Mouse (Mus musculus) neural tube, embryonic 14.5 days (tissue): ENCODE data around the gene Tfpt. TPM values are rescaled to one million over a fixed set of nuclear protein-coding genes. Genes with fewer than 3 reads are reported as not detected.

Experiments
- ATAC-seq: fragments of 200-750 bp; cut with Nextera tagmentation; 2 replicates; pipeline ENCODE4 v1.8.0; 2017; ENCODE audit warnings: low read depth, mild to moderate bottlenecking, moderate TSS enrichment, moderate library complexity
- H3K27ac ChIP-seq: fragments of 300-500 bp; sonication (generic); 2 replicates; pipeline ENCODE4 v1.5.1; 2014; ENCODE audit warnings: low read depth, mild to moderate bottlenecking, control low read depth, low read length, moderate library complexity, mixed read lengths
- H3K27me3 ChIP-seq: fragments of 300-500 bp; sonication (generic); 2 replicates; pipeline ENCODE4 v1.6.1; 2014; ENCODE audit warnings: low read length; ENCODE audit not compliant: control insufficient read depth, insufficient read depth
- H3K36me3 ChIP-seq: fragments of 300-500 bp; sonication (generic); 2 replicates; pipeline ENCODE4 v1.6.1; 2014; ENCODE audit warnings: low read length, mixed read lengths; ENCODE audit not compliant: control insufficient read depth, insufficient read depth
- H3K4me1 ChIP-seq: fragments of 300-500 bp; sonication (generic); 2 replicates; pipeline ENCODE4 v1.6.1; 2014; ENCODE audit warnings: low read length; ENCODE audit not compliant: control insufficient read depth, insufficient read depth
- H3K4me2 ChIP-seq: fragments of 300-500 bp; sonication (generic); 2 replicates; pipeline ENCODE4 v1.6.1; 2014; ENCODE audit warnings: mild to moderate bottlenecking, low read depth, low read length, control low read depth
- H3K4me3 ChIP-seq: fragments of 300-500 bp; sonication (generic); 2 replicates; pipeline ENCODE4 v1.5.1; 2014; ENCODE audit warnings: low read depth, low read length, control low read depth, mixed read lengths
- H3K9ac ChIP-seq: fragments of 300-500 bp; sonication (generic); replicated peaks from 2 replicates; pipeline ENCODE4 v1.6.1; 2014; ENCODE audit warnings: low read depth, mild to moderate bottlenecking, control low read depth, low read length, mixed read lengths
- H3K9me3 ChIP-seq: fragments of 300-500 bp; sonication (generic); 2 replicates; pipeline ENCODE4 v1.6.1; 2016; ENCODE audit warnings: low read length; ENCODE audit not compliant: control insufficient read depth
- WGBS: fragments of 180-500 bp; shearing (Covaris S2); extraction: QIAGEN DNeasy Blood & Tissue Kit; methylation state at CpG from one replicate; pipeline ENCODE4 v1.1.7; 2014; 5-methylcytosine and 5-hydroxymethylcytosine counted together
- polyA plus RNA-seq: library from polyadenylated mRNA; unstranded; fragments of >200 nt; fragmentation: Nextera tagmentation; extraction: Ambion mirVana; gene quantifications from 2 replicates; pipeline ENCODE4 v1.2.1, GENCODE M21; 2014

Tfpt gene
- polyA plus RNA-seq, 1 experiment from 2014 or later = 37.7 TPM

GRCm38 (mm10) chr7:3664524-3665214, 34.9 kb upstream of the Tfpt start:
- Histone ChIP-seq H3K4me1 (peaks cover 12% of the 10 kb centered on the region), H3K36me3 (peaks cover 23% of the 10 kb centered on the region), H3K4me3 (peak overlapping the region; percentile 65), H3K27me3 (no peaks in the 10 kb centered on the region), H3K4me2 (peak overlapping the region; percentile 89), H3K27ac (peak overlapping the region; percentile 63; the same call in 1 of the 2 replicates), H3K9ac (peak overlapping the region; percentile 69), H3K9me3 (no peaks in the 10 kb centered on the region)
- ATAC-seq = peak; percentile 25
- 32% methylated on average over 15 of the region's 15 CpGs for WGBS

GRCm38 (mm10) chr7:3658578-3658977, 28.8 kb upstream of the Tfpt start:
- Histone ChIP-seq H3K27ac (no peak overlapping the region), H3K36me3 (peaks cover 82% of the 10 kb centered on the region), H3K4me1 (0 out of 2 replicates have a peak, but pooled peaks cover under 1% of the 10 kb centered on the region), H3K9ac (no peak overlapping the region), H3K4me3 (no peak overlapping the region), H3K9me3 (no peaks in the 10 kb centered on the region), H3K4me2 (no peak overlapping the region), H3K27me3 (no peaks in the 10 kb centered on the region)
- 95% methylated on average over 14 of the region's 14 CpGs for WGBS
- ATAC-seq = no peak

GRCm38 (mm10) chr7:3656966-3657365, 27.2 kb upstream of the Tfpt start:
- no peak for ATAC-seq
- Histone ChIP-seq H3K4me3 (no peak overlapping the region), H3K4me2 (no peak overlapping the region), H3K9ac (no peak overlapping the region), H3K36me3 (peaks cover 90% of the 10 kb centered on the region), H3K27me3 (no peaks in the 10 kb centered on the region), H3K9me3 (no peaks in the 10 kb centered on the region), H3K4me1 (no peaks in the 10 kb centered on the region), H3K27ac (no peak overlapping the region)
- WGBS = 92% methylated on average over 4 of the region's 4 CpGs

DNA sequence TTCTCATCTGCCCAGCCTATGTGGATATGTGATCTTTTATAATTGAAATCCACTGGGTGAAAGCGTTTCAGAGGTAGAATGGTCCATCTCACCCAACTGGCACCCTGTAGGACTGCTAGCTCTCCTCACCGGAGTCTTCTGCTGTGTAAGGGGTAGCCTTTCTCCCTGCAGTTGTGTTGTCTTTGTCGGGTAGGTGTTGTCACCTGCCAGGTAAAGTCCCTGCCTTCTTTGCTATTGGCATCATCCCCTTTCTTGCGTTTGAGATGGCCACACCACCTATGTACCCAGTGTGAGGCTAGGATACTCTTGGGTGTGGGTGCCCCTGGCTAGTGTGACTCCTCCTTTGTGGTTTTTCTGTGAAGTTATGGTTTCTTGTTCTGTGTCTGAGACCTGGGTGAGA, 16.9 kb upstream of the Tfpt start:
- Histone ChIP-seq H3K4me1 (peaks cover 27% of the 10 kb centered on the region), H3K9me3 (no peaks in the 10 kb centered on the region), H3K4me2 (peak overlapping the region; percentile 83), H3K9ac (peak overlapping the region; percentile 95; the same call in 1 of the 2 replicates), H3K4me3 (peak overlapping the region; percentile 85), H3K36me3 (peaks cover 15% of the 10 kb centered on the region), H3K27me3 (no peaks in the 10 kb centered on the region), H3K27ac (no peak overlapping the region)
- 71% methylated on average over 4 of the region's 4 CpGs for WGBS
- no peak for ATAC-seq

- Histone ChIP-seq H3K27me3 (no peaks in the 10 kb centered on the region), H3K36me3 (peaks cover 11% of the 10 kb centered on the region), H3K27ac (peak overlapping the region; percentile 95; the same call in 1 of the 2 replicates), H3K9ac (peak overlapping the region; percentile 95), H3K4me1 (peaks cover 27% of the 10 kb centered on the region), H3K4me2 (peak overlapping the region; percentile 83), H3K4me3 (peak overlapping the region; percentile 85), H3K9me3 (no peaks in the 10 kb centered on the region)
- no peak for ATAC-seq
- 27% methylated on average over 9 of the region's 9 CpGs for WGBS
These were observed 16.5 kb upstream of the Tfpt start for GRCm38 (mm10) chr7:3646188-3646587.

DNA sequence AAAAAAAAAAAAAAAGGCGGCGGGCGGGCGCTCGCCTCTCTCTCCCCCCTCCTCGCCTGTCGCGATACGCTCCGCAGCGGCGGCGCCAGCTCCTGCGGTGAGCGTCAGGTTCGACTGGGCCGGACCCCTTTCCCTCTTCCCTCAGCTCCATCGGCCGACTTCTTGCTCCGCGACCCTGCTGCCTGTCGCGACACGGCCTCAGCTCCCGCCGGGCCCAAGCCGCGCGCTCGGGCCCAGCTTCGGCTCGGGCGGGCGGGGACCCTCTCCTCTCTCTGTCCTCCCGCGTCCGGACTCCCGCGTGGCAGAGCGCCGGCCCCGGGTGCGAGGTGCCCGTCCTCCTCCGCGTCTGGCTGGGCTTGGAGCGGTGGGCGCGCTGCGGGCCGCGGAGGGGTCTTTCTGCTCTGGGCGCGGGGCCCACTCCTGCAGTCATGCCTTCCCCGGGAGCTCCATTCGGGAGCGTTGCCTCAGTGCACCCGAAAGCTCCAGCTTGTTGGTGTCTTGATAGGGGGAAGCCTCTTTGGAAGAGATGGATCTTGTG, 15.8 kb upstream of the Tfpt start:
- no peaks in the 10 kb centered on the region for H3K9me3 ChIP-seq
- peak overlapping the region; percentile 95 for H3K9ac ChIP-seq
- peak overlapping the region; percentile 95 for H3K27ac ChIP-seq
- peak overlapping the region; percentile 85 for H3K4me3 ChIP-seq
- 0% methylated on average over 40 of the region's 58 CpGs for WGBS
- ATAC-seq = no peak; the same call in 1 of the 2 replicates
- no peaks in the 10 kb centered on the region for H3K27me3 ChIP-seq
- H3K36me3 ChIP-seq = peaks cover 7% of the 10 kb centered on the region
- peaks cover 27% of the 10 kb centered on the region for H3K4me1 ChIP-seq
- peak overlapping the region; percentile 83 for H3K4me2 ChIP-seq

GRCm38 (mm10) chr7:3644672-3645487, 15.2 kb upstream of the Tfpt start, which contains the start of gene Cnot3:
Cnot3 (plus strand) TSS chr7:3645268.
- Histone ChIP-seq H3K4me1 (peaks cover 27% of the 10 kb centered on the region), H3K4me3 (peak within 1 kb of the TSS; percentile 85), H3K4me2 (peak within 1 kb of the TSS; percentile 83), H3K27me3 (no peaks in the 10 kb centered on the region), H3K9ac (peak within 1 kb of the TSS; percentile 95), H3K27ac (peak within 1 kb of the TSS; percentile 95), H3K9me3 (no peaks in the 10 kb centered on the region), H3K36me3 (peaks cover 3% of the 10 kb centered on the region; the same call in 1 of the 2 replicates)
- peak; percentile 98 for ATAC-seq
- under 1% methylated on average over 55 of the region's 58 CpGs for WGBS

- H3K27ac ChIP-seq = no peak overlapping the region
- ATAC-seq = no peak
These were observed 14.6 kb upstream of the Tfpt start for GRCm38 (mm10) chr7:3644348-3644671.

GRCm38 (mm10) chr7:3643843-3644242, 14.1 kb upstream of the Tfpt start:
- peaks cover 10% of the 10 kb centered on the region for H3K36me3 ChIP-seq
- H3K27me3 ChIP-seq = no peaks in the 10 kb centered on the region
- H3K4me2 ChIP-seq = peak overlapping the region; percentile 45
- no peak for ATAC-seq
- peaks cover 27% of the 10 kb centered on the region for H3K4me1 ChIP-seq
- H3K4me3 ChIP-seq = peak overlapping the region; percentile 85
- H3K27ac ChIP-seq = no peak overlapping the region
- H3K9me3 ChIP-seq = no peaks in the 10 kb centered on the region
- no peak overlapping the region for H3K9ac ChIP-seq
- 22% methylated on average over 9 of the region's 9 CpGs for WGBS

More at GRCm38 (mm10) chr7:3644348-3644671, 14.6 kb upstream of the Tfpt start:
- Histone ChIP-seq H3K9me3 (no peaks in the 10 kb centered on the region), H3K27me3 (no peaks in the 10 kb centered on the region), H3K9ac (no peak overlapping the region), H3K4me2 (peak overlapping the region; percentile 45), H3K4me1 (peaks cover 27% of the 10 kb centered on the region), H3K36me3 (peaks cover 7% of the 10 kb centered on the region), H3K4me3 (peak overlapping the region; percentile 85)
- WGBS = under 1% methylated on average over 11 of the region's 11 CpGs
